Mouse (Mus musculus): ENCODE measurements around the gene Btf3l4. TPM values are rescaled to one million over a fixed set of nuclear protein-coding genes. Genes with fewer than 3 reads are reported as not detected.
A peak's percentile ranks its signal among the peaks of the same experiment; 100 is the strongest.

Gene Btf3l4
- total RNA-seq, 1 experiment from 2014 or later, result 71.3 TPM

- ATAC-seq (replicated peaks; ENCODE audit: low read depth, poor library complexity, severe bottlenecking), result no peak
Measured at GRCm38 (mm10) chr4:108826096-108826495, 7.3 kb downstream of the Btf3l4 start.

- ATAC-seq (replicated peaks; ENCODE audit: low read depth, poor library complexity, severe bottlenecking), result no peak
Measured at GRCm38 (mm10) chr4:108825677-108826076, 7.7 kb downstream of the Btf3l4 start.

GRCm38 (mm10) chr4:108811550-108811949, 21.9 kb downstream of the Btf3l4 start:
- no peak for ATAC-seq (replicated peaks; ENCODE audit: low read depth, poor library complexity, severe bottlenecking)

- no peak for ATAC-seq (replicated peaks; ENCODE audit: low read depth, poor library complexity, severe bottlenecking)
Measured at GRCm38 (mm10) chr4:108811142-108811541, 22.3 kb downstream of the Btf3l4 start.

- no peak for ATAC-seq (replicated peaks; ENCODE audit: low read depth, poor library complexity, severe bottlenecking)
Measured at GRCm38 (mm10) chr4:108803535-108803934, 29.9 kb downstream of the Btf3l4 start.

- peak; percentile 83 for ATAC-seq (replicated peaks; ENCODE audit: low read depth, poor library complexity, severe bottlenecking)
Measured at GRCm38 (mm10) chr4:108798083-108798830, 35.2 kb downstream of the Btf3l4 start.

- ATAC-seq (replicated peaks; ENCODE audit: low read depth, poor library complexity, severe bottlenecking), result no peak
Measured at GRCm38 (mm10) chr4:108796701-108797100, 36.7 kb downstream of the Btf3l4 start.

GRCm38 (mm10) chr4:108793941-108794340, 39.5 kb downstream of the Btf3l4 start:
- no peak for ATAC-seq (replicated peaks; ENCODE audit: low read depth, poor library complexity, severe bottlenecking)

- ATAC-seq (replicated peaks; ENCODE audit: low read depth, poor library complexity, severe bottlenecking), result peak; percentile 68
Measured at GRCm38 (mm10) chr4:108790507-108790906, 42.9 kb downstream of the Btf3l4 start.

GRCm38 (mm10) chr4:108789258-108789936, 44.0 kb downstream of the Btf3l4 start:
- peak; percentile 60 for ATAC-seq (replicated peaks; ENCODE audit: low read depth, poor library complexity, severe bottlenecking)

- ATAC-seq (replicated peaks; ENCODE audit: low read depth, poor library complexity, severe bottlenecking), result no peak
Measured at GRCm38 (mm10) chr4:108782421-108783085, 50.9 kb downstream of the Btf3l4 start.

- ATAC-seq (replicated peaks; ENCODE audit: low read depth, poor library complexity, severe bottlenecking), result no peak
Measured at GRCm38 (mm10) chr4:108781596-108781995, 51.8 kb downstream of the Btf3l4 start.

- no peak for ATAC-seq (replicated peaks; ENCODE audit: low read depth, poor library complexity, severe bottlenecking)
Measured at GRCm38 (mm10) chr4:108780864-108781205, 52.6 kb downstream of the Btf3l4 start.

GRCm38 (mm10) chr4:108780057-108780863, 53.2 kb downstream of the Btf3l4 start, which contains the start of gene Zfyve9:
Gene Zfyve9, minus strand, starts transcription at chr4:108780798.
- ATAC-seq (replicated peaks; ENCODE audit: low read depth, poor library complexity, severe bottlenecking), result peak; percentile 85

GRCm38 (mm10) chr4:108779763-108780056, 53.7 kb downstream of the Btf3l4 start:
- ATAC-seq (replicated peaks; ENCODE audit: low read depth, poor library complexity, severe bottlenecking), result no peak

- no peak for ATAC-seq (replicated peaks; ENCODE audit: low read depth, poor library complexity, severe bottlenecking)
Measured at GRCm38 (mm10) chr4:108768527-108768926, 64.9 kb downstream of the Btf3l4 start.

Measured in common myeloid progenitor, adult 5-6 weeks (primary cell).